Mouse (Mus musculus): ENCODE results near the gene Nxf1.

DNA sequence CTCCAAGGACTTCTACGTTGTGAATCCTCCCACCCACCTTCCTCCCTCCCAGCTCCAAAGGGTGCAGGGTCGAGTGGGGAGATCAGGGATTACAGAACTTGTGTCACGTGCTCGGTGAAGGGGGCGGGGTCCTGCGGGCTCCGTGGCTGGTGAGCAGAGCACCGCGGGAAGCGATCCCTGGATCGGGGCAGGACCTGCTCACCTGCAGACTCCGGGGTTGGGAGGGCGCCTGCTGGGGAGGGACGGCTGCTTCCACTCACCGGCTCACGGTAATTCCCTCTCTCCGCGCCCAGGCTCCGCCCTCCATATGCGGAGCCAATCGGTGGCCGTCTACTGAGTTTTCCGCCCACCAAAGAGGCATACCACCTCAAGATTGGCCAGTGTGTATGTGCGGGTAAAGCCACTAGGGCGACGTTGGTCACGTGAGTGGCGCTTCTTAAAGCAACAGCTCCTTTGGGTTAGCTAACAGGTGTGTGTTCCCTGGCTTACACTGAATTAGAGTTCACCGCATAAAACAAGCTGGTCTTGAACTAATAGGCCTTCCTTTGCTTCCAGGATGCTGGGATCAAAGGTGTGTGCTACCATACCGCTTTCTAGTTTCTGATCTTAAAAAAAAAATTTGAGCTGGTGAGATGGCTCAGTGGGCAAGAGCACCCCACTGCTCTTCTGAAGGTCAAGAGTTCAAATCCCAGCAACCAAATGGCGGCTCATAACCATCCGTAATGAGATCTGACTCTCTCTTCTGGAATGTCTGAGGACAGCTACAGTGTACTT lies 29.3 kb downstream of the Nxf1 start, which contains the start of gene Taf6l:
- TF ChIP-seq CTCF (conservative IDR thresholded peaks at IDR 0.05; ENCODE audit: low read length) (no peak), NANOG (IDR thresholded peaks at IDR 0.05; ENCODE audit: borderline replicate concordance, low read length) (no peak)
